Mouse (Mus musculus): ENCODE data around the gene Actl11. TPM values are rescaled to one million over a fixed set of nuclear protein-coding genes. Genes with fewer than 3 reads are reported as not detected.

Actl11 gene
- polyA plus RNA-seq, 1 experiment from 2014 or later: not detected

- Histone ChIP-seq H3K36me3 (ENCODE audit: control insufficient read depth, insufficient read depth, low read length) (no peaks in the 10 kb centered on the region), H3K4me2 (replicated peaks; ENCODE audit: low read depth, low read length) (no peak overlapping the region), H3K4me3 (ENCODE audit: low read depth, low read length) (no peak overlapping the region), H3K9me3 (ENCODE audit: control insufficient read depth, low read length) (no peaks in the 10 kb centered on the region), H3K9ac (ENCODE audit: low read depth, low read length) (no peak overlapping the region), H3K27me3 (ENCODE audit: control insufficient read depth, insufficient read depth, low read length) (no peaks in the 10 kb centered on the region), H3K27ac (ENCODE audit: low read depth, low read length) (no peak overlapping the region), H3K4me1 (replicated peaks; ENCODE audit: control insufficient read depth, insufficient read depth, low read length) (no peaks in the 10 kb centered on the region)
- ATAC-seq (ENCODE audit: low FRiP score) (no peak), DNase-seq (ENCODE audit: low spot score) (no peak)
- WGBS: 97% methylated on average over 5 of the region's 5 CpGs
These were observed 42.0 kb downstream of the Actl11 start for GRCm38 (mm10) chr9:107970311-107970710.

DNA sequence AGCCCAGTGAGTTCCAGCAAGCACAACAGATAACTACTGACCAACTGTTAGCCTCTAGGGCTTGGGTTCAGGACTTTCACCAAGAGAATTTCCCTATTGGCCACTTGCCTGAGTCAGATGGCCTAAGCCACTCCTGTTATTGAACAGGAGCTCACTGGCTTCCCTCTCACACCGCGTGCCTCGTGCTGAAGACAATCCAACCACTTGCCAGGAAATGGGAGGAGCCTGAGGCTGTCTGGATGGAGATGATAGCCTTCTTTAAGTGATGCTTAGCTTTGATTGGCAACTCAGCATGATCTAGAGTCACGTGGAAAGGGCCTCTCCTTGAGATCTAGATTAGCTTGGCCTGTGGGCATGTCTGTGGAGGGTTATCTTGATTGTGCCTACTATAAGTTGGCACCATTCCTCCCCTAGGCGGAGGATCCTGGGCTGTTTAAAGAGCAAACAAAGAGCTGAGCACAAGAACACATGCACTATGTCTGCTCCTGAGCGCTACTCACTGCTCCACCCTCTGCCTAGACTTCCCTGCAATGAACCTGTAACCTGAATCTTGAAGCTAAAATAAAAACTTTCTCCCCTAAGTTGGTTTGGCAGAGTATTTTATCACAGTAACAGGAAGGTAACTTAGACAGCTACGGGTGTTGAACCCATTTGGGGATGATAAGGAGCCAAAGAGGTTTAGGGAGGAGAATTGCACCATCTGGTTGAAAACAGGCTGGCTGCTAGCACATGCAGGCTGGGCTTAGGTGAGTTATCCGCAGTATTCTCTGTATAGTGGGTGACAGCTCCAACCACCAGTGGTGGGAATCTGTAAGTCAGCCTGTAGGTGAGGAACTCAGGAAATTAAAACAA lies 43.6 kb downstream of the Actl11 start:
- DNase-seq (ENCODE audit: low spot score): no peak
- Histone ChIP-seq H3K9ac (ENCODE audit: low read depth, low read length) (no peak overlapping the region), H3K4me1 (replicated peaks; ENCODE audit: control insufficient read depth, insufficient read depth, low read length) (no peaks in the 10 kb centered on the region), H3K9me3 (ENCODE audit: control insufficient read depth, low read length) (no peaks in the 10 kb centered on the region), H3K4me3 (ENCODE audit: low read depth, low read length) (no peak overlapping the region), H3K4me2 (replicated peaks; ENCODE audit: low read depth, low read length) (no peak overlapping the region), H3K36me3 (ENCODE audit: control insufficient read depth, insufficient read depth, low read length) (no peaks in the 10 kb centered on the region), H3K27ac (ENCODE audit: low read depth, low read length) (no peak overlapping the region), H3K27me3 (ENCODE audit: control insufficient read depth, insufficient read depth, low read length) (no peaks in the 10 kb centered on the region)
- ATAC-seq (ENCODE audit: low FRiP score): no peak
- 85% methylated on average over 8 of the region's 8 CpGs for WGBS

DNA sequence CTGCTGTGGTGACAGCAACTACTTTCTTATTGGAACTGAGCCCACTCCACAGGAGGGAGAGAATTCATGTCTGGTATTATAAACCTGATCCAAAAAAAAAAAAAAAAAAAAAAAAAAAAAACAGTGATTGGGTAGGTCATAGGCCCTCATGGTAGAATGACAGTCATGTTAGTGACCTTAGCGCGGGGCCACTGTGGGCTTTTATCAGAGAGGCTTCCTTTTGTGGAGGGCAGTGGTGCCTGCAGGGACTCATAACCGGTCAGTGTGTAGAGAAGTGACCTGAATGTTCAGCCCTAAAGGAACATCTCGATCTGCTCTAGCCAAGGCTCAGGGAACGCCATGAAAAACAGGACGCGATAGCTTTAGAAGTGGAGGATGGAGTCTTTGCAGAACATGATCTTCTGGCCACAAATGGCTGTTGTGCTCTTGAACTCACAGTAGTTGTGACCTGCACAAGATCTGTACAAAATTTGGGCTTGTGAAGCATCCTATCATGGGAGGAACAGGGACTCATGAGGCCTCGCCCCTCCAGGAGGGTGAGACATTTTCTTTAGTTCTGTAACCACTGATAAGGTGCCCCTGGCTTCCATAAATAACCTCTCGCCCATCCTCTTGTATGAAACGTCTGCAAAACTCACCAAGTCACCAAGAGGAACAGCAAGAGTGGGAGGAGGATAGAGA lies 46.4 kb downstream of the Actl11 start:
- Histone ChIP-seq H3K4me3 (ENCODE audit: low read depth, low read length) (no peak overlapping the region), H3K9ac (ENCODE audit: low read depth, low read length) (no peak overlapping the region), H3K4me1 (replicated peaks; ENCODE audit: control insufficient read depth, insufficient read depth, low read length) (no peaks in the 10 kb centered on the region), H3K27me3 (ENCODE audit: control insufficient read depth, insufficient read depth, low read length) (no peaks in the 10 kb centered on the region), H3K4me2 (replicated peaks; ENCODE audit: low read depth, low read length) (no peak overlapping the region), H3K36me3 (ENCODE audit: control insufficient read depth, insufficient read depth, low read length) (no peaks in the 10 kb centered on the region), H3K9me3 (ENCODE audit: control insufficient read depth, low read length) (no peaks in the 10 kb centered on the region), H3K27ac (ENCODE audit: low read depth, low read length) (no peak overlapping the region)
- DNase-seq (ENCODE audit: low spot score): no peak
- no peak for ATAC-seq (ENCODE audit: low FRiP score)
- 78% methylated on average over 10 of the region's 10 CpGs for WGBS

- Histone ChIP-seq H3K27me3 (ENCODE audit: control insufficient read depth, insufficient read depth, low read length) (no peaks in the 10 kb centered on the region), H3K4me1 (replicated peaks; ENCODE audit: control insufficient read depth, insufficient read depth, low read length) (no peaks in the 10 kb centered on the region), H3K36me3 (ENCODE audit: control insufficient read depth, insufficient read depth, low read length) (no peaks in the 10 kb centered on the region), H3K27ac (ENCODE audit: low read depth, low read length) (no peak within 1 kb of the TSS), H3K4me2 (replicated peaks; ENCODE audit: low read depth, low read length) (no peak within 1 kb of the TSS), H3K9me3 (ENCODE audit: control insufficient read depth, low read length) (no peaks in the 10 kb centered on the region), H3K4me3 (ENCODE audit: low read depth, low read length) (no peak within 1 kb of the TSS), H3K9ac (ENCODE audit: low read depth, low read length) (no peak within 1 kb of the TSS)
- 70% methylated on average over 12 of the region's 12 CpGs for WGBS
- ATAC-seq (ENCODE audit: low FRiP score): no peak
- DNase-seq (ENCODE audit: low spot score): no peak
These were observed 47.4 kb downstream of the Actl11 start, which contains the start of gene Uba7 for GRCm38 (mm10) chr9:107975399-107976386. TSS of gene Uba7 (plus strand) at chr9:107975505.

DNA sequence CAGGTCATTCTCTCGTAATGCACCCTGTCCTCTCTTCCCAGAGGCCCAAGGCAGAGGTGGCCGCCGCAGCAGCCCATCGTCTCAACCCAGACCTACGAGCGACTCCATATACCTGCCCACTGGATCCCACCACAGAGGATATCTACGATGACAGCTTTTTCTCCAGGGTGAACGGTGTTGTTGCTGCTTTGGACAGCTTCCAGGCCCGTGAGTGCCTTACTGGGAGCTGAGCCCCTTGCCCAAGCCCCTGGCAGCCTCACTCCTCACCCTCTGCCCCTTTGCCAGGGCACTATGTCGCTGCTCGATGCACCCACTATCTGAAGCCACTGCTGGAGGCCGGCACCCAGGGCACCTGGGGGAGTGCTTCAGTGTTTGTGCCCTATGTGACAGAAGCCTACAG lies 50.5 kb downstream of the Actl11 start:
- Histone ChIP-seq H3K36me3 (ENCODE audit: control insufficient read depth, insufficient read depth, low read length) (no peaks in the 10 kb centered on the region), H3K4me3 (ENCODE audit: low read depth, low read length) (no peak overlapping the region), H3K4me2 (replicated peaks; ENCODE audit: low read depth, low read length) (no peak overlapping the region), H3K9ac (ENCODE audit: low read depth, low read length) (no peak overlapping the region), H3K9me3 (ENCODE audit: control insufficient read depth, low read length) (no peaks in the 10 kb centered on the region), H3K4me1 (replicated peaks; ENCODE audit: control insufficient read depth, insufficient read depth, low read length) (peaks cover 2% of the 10 kb centered on the region; the same call in 1 of the 2 replicates), H3K27ac (ENCODE audit: low read depth, low read length) (no peak overlapping the region), H3K27me3 (ENCODE audit: control insufficient read depth, insufficient read depth, low read length) (no peaks in the 10 kb centered on the region; the same call in 1 of the 2 replicates)
- WGBS: 90% methylated on average over 12 of the region's 12 CpGs
- ATAC-seq (ENCODE audit: low FRiP score) (no peak), DNase-seq (ENCODE audit: low spot score) (no peak)

Other genes starting within 250 kb of the Actl11 start
- 0.84 and 1.2 TPM in 2 replicates for gene Gnat1, start 248.8 kb upstream of the Actl11 start, polyA plus RNA-seq (2014; fragmentation: Nextera tagmentation; extraction: Ambion mirVana)
- gene Sema3f, start 218.0 kb upstream of the Actl11 start, polyA plus RNA-seq (2014; fragmentation: Nextera tagmentation; extraction: Ambion mirVana): 10.7 and 12.0 TPM in 2 replicates
- gene Rbm5, start 157.5 kb upstream of the Actl11 start, polyA plus RNA-seq (2014; fragmentation: Nextera tagmentation; extraction: Ambion mirVana): 198 and 241 TPM in 2 replicates
- gene Rbm6, start 55.2 kb upstream of the Actl11 start, polyA plus RNA-seq (2014; fragmentation: Nextera tagmentation; extraction: Ambion mirVana): 113 and 114 TPM in 2 replicates
- 17.5 and 18.1 TPM in 2 replicates for gene Mon1a, start 40.3 kb upstream of the Actl11 start, polyA plus RNA-seq (2014; fragmentation: Nextera tagmentation; extraction: Ambion mirVana)
- 0.31 and 0.60 TPM in 2 replicates for gene Mst1r, start 21.6 kb upstream of the Actl11 start, polyA plus RNA-seq (2014; fragmentation: Nextera tagmentation; extraction: Ambion mirVana)
- 3.6 and 4.5 TPM in 2 replicates for gene Camkv, start 7.2 kb downstream of the Actl11 start, polyA plus RNA-seq (2014; fragmentation: Nextera tagmentation; extraction: Ambion mirVana)
- gene Traip, start 21.7 kb downstream of the Actl11 start, polyA plus RNA-seq (2014; fragmentation: Nextera tagmentation; extraction: Ambion mirVana): 21.8 and 22.6 TPM in 2 replicates
- gene Uba7, start 47.0 kb downstream of the Actl11 start, polyA plus RNA-seq (2014; fragmentation: Nextera tagmentation; extraction: Ambion mirVana): 7.4 and 12.4 TPM in 2 replicates
- gene Gm20661, start 54.6 kb downstream of the Actl11 start, polyA plus RNA-seq (2014; fragmentation: Nextera tagmentation; extraction: Ambion mirVana): 1.8 and 1.9 TPM in 2 replicates
- gene Inka1, start 57.4 kb downstream of the Actl11 start, polyA plus RNA-seq (2014; fragmentation: Nextera tagmentation; extraction: Ambion mirVana): 56.4 and 61.9 TPM in 2 replicates
- 2.9 and 3.3 TPM in 2 replicates for gene Cdhr4, start 64.0 kb downstream of the Actl11 start, polyA plus RNA-seq (2014; fragmentation: Nextera tagmentation; extraction: Ambion mirVana)
- 0.10 and 0.14 TPM in 2 replicates for gene Gm20662, start 67.9 kb downstream of the Actl11 start, polyA plus RNA-seq (2014; fragmentation: Nextera tagmentation; extraction: Ambion mirVana)
- 27.4 and 35.5 TPM in 2 replicates for gene Ip6k1, start 74.0 kb downstream of the Actl11 start, polyA plus RNA-seq (2014; fragmentation: Nextera tagmentation; extraction: Ambion mirVana)
- 18.9 and 20.4 TPM in 2 replicates for gene Gmppb, start 120.8 kb downstream of the Actl11 start, polyA plus RNA-seq (2014; fragmentation: Nextera tagmentation; extraction: Ambion mirVana)
- 1.6 and 1.8 TPM in 2 replicates for gene Amigo3, start 124.7 kb downstream of the Actl11 start, polyA plus RNA-seq (2014; fragmentation: Nextera tagmentation; extraction: Ambion mirVana)
- 0.25 TPM in 2 replicates for gene Mst1, start 152.0 kb downstream of the Actl11 start, polyA plus RNA-seq (2014; fragmentation: Nextera tagmentation; extraction: Ambion mirVana)
- gene Rnf123, start 154.9 kb downstream of the Actl11 start, polyA plus RNA-seq (2014; fragmentation: Nextera tagmentation; extraction: Ambion mirVana): 24.3 and 26.5 TPM in 2 replicates
- gene Apeh, start 166.1 kb downstream of the Actl11 start, polyA plus RNA-seq (2014; fragmentation: Nextera tagmentation; extraction: Ambion mirVana): 54.3 and 55.3 TPM in 2 replicates